ENCODE assay signal across 7 mouse cellular contexts in the genomic region with DNA sequence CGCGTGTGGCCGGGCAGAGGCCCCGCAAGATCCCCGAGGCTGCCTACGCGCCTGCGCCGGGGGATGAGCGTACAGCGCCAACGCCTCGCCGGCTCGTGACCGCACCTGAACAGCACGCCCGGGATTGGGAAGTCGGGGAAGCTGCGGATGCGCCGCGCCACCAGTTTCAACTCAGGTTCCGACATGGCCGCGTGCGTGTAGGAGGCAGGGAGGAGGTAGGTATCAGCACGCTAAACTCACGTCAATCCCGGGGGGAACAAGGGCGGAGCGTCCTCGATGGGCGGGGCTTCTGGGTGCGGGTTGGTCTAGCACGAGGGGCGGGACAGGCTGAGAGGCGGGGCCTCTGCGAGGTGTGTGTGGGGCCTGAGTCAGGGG. TPM values are rescaled to one million over a fixed set of nuclear protein-coding genes. Genes with fewer than 3 reads are reported as not detected.
DNase-seq lines count a peak whose midpoint lies in the region; ATAC-seq lines count a peak whose summit lies in the region.

Gene Aprt, minus strand, starts transcription at position 262 of the 375 bp plus-strand sequence.

- H3K9me3 ChIP-seq in embryonic facial prominence, embryonic 11.5 days (replicated peaks; ENCODE audit: control insufficient read depth, low read length), result no peaks in the 10 kb centered on the region
- no peaks in the 10 kb centered on the region for H3K9me3 ChIP-seq in limb, embryonic 10.5 days (replicated peaks)
- no peaks in the 10 kb centered on the region for H3K9me3 ChIP-seq in midbrain, embryonic 13.5 days

- under 1% methylated on average over 39 of the region's 39 CpGs for WGBS in embryonic facial prominence, embryonic 11.5 days
- under 1% methylated on average over 39 of the region's 39 CpGs for WGBS in limb, embryonic 10.5 days
- under 1% methylated on average over 32 of the region's 39 CpGs for WGBS in midbrain, embryonic 13.5 days

- peak within 1 kb of the TSS; percentile 84 for H3K4me2 ChIP-seq in embryonic facial prominence, embryonic 11.5 days (ENCODE audit: low read depth, low read length)
- H3K4me2 ChIP-seq in midbrain, embryonic 13.5 days (replicated peaks), result peak within 1 kb of the TSS; percentile 87

- peak within 1 kb of the TSS; percentile 59 for H3K27ac ChIP-seq in embryonic facial prominence, embryonic 11.5 days (replicated peaks; ENCODE audit: low read depth, low read length)
- peak within 1 kb of the TSS; percentile 87 for H3K27ac ChIP-seq in limb, embryonic 10.5 days
- H3K27ac ChIP-seq in midbrain, embryonic 13.5 days, result peak within 1 kb of the TSS; percentile 65

- peak within 1 kb of the TSS; percentile 87 for H3K9ac ChIP-seq in embryonic facial prominence, embryonic 11.5 days (replicated peaks; ENCODE audit: low read length)
- peak within 1 kb of the TSS; percentile 86 for H3K9ac ChIP-seq in midbrain, embryonic 13.5 days (replicated peaks)

- peaks cover 9% of the 10 kb centered on the region for H3K4me1 ChIP-seq in embryonic facial prominence, embryonic 11.5 days (ENCODE audit: control insufficient read depth, insufficient read depth, low read length)
- H3K4me1 ChIP-seq in limb, embryonic 10.5 days, result peaks cover 76% of the 10 kb centered on the region
- H3K4me1 ChIP-seq in midbrain, embryonic 13.5 days (replicated peaks), result peaks cover 34% of the 10 kb centered on the region

- peak; percentile 79 for ATAC-seq in embryonic facial prominence, embryonic 11.5 days (replicated peaks; ENCODE audit: insufficient number of reproducible peaks, low FRiP score, low TSS enrichment, low read depth)
- peak; percentile 94 for ATAC-seq in granulocyte monocyte progenitor cell, adult 5-6 weeks (replicated peaks; ENCODE audit: poor library complexity, severe bottlenecking)
- ATAC-seq in midbrain, embryonic 13.5 days, result peak; percentile 85

- H3K36me3 ChIP-seq in embryonic facial prominence, embryonic 11.5 days (replicated peaks; ENCODE audit: control insufficient read depth, insufficient read depth, low read depth, low read length), result peaks cover 8% of the 10 kb centered on the region
- H3K36me3 ChIP-seq in limb, embryonic 10.5 days, result peaks cover 37% of the 10 kb centered on the region
- H3K36me3 ChIP-seq in midbrain, embryonic 13.5 days, result peaks cover 19% of the 10 kb centered on the region

- no peaks in the 10 kb centered on the region for H3K27me3 ChIP-seq in embryonic facial prominence, embryonic 11.5 days (ENCODE audit: control insufficient read depth, insufficient read depth, low read length)
- H3K27me3 ChIP-seq in limb, embryonic 10.5 days (ENCODE audit: low read depth, poor library complexity, severe bottlenecking), result no peaks in the 10 kb centered on the region
- no peaks in the 10 kb centered on the region for H3K27me3 ChIP-seq in midbrain, embryonic 13.5 days

- peak; percentile 97 for DNase-seq in adrenal gland, postnatal 14 days
- DNase-seq in embryonic facial prominence, embryonic 11.5 days (ENCODE audit: low spot score), result peak; percentile 97
- DNase-seq in kidney, adult 11 months, result peak; percentile 94
- DNase-seq in limb, embryonic 10.5 days (ENCODE audit: low spot score), result peak; percentile 92
- peak; percentile 91 for DNase-seq in spleen, adult 12 weeks (ENCODE audit: low spot score)

- peak within 1 kb of the TSS; percentile 67 for H3K4me3 ChIP-seq in embryonic facial prominence, embryonic 11.5 days (ENCODE audit: low read depth, low read length)
- peak within 1 kb of the TSS; percentile 71 for H3K4me3 ChIP-seq in limb, embryonic 10.5 days
- H3K4me3 ChIP-seq in midbrain, embryonic 13.5 days (replicated peaks), result peak within 1 kb of the TSS; percentile 67

RNA-seq across cellular contexts. Expression of gene Aprt, which starts in this region (rescaled TPM):
- 71.3 and 74.9 TPM in 2 replicates for total RNA-seq in adrenal gland, postnatal 14 days (2021)
- polyA plus RNA-seq in embryonic facial prominence, embryonic 11.5 days (2014; fragmentation: Nextera tagmentation; extraction: Ambion mirVana), result 246 and 268 TPM in 2 replicates
- 276 and 290 TPM in 2 replicates for total RNA-seq in granulocyte monocyte progenitor cell, adult 5-6 weeks (2014; fragmentation: Nextera tagmentation)
- total RNA-seq in granulocyte monocyte progenitor cell, adult 5-6 weeks (2017), result 139 and 228 TPM in 2 replicates
- polyA plus RNA-seq in limb, embryonic 10.5 days (2016; fragmentation: Nextera tagmentation; extraction: Ambion mirVana), result 285 and 308 TPM in 2 replicates
- polyA plus RNA-seq in midbrain, embryonic 13.5 days (2015; fragmentation: Nextera tagmentation; extraction: Ambion mirVana), result 136 and 152 TPM in 2 replicates

Comparison
In these comparisons a context has a peak if more than half of its experiments do, and no peak if none do; other contexts are left out.
1. Peak in every context shown above with its lines: DNase-seq, ATAC-seq, H3K4me3 ChIP-seq and H3K27ac ChIP-seq.